Mouse (Mus musculus) testis, adult 2 months (tissue): Measurements from ENCODE around the gene Wwc1. TPM values are rescaled to one million over a fixed set of nuclear protein-coding genes. Genes with fewer than 3 reads are reported as not detected.

Experiments
- H3K27ac ChIP-seq: fragments of 200-500 bp; 2 replicates; pipeline ENCODE4 v1.5.1; 2012; ENCODE audit warnings: low read depth, low read length; ENCODE audit not compliant: control insufficient read depth, insufficient read depth
- H3K27me3 ChIP-seq: fragments of 200-500 bp; 2 replicates; pipeline ENCODE4 v1.6.1; 2012; ENCODE audit warnings: mild to moderate bottlenecking, low read length, moderate library complexity; ENCODE audit not compliant: control insufficient read depth, insufficient read depth
- H3K36me3 ChIP-seq: fragments of 200-500 bp; 2 replicates; pipeline ENCODE4 v1.6.1; 2012; ENCODE audit warnings: mild to moderate bottlenecking, low read length; ENCODE audit not compliant: control insufficient read depth, insufficient read depth
- H3K4me1 ChIP-seq: fragments of 200-500 bp; 2 replicates; pipeline ENCODE4 v1.6.1; 2012; ENCODE audit warnings: low read length; ENCODE audit not compliant: control insufficient read depth, insufficient read depth
- H3K4me3 ChIP-seq: fragments of 200-500 bp; 2 replicates; pipeline ENCODE4 v1.5.1; 2012; ENCODE audit warnings: low read depth, mild to moderate bottlenecking, low read length, moderate library complexity, mixed read lengths; ENCODE audit not compliant: control insufficient read depth
- CTCF ChIP-seq: fragments of 200-500 bp; IDR thresholded peaks from 2 replicates; pipeline ENCODE4 v1.5.1; 2012; ENCODE audit warnings: low read depth, mild to moderate bottlenecking, inconsistent platforms, low read length, moderate library complexity; ENCODE audit not compliant: control insufficient read depth, insufficient read depth, insufficient replicate concordance
- POLR2A ChIP-seq: fragments of 200-500 bp; IDR thresholded peaks from 2 replicates; pipeline ENCODE4 v1.6.1; 2012; ENCODE audit warnings: low read depth, mild to moderate bottlenecking, inconsistent platforms, low read length, moderate library complexity; ENCODE audit not compliant: control insufficient read depth
- polyA plus RNA-seq: library from polyadenylated mRNA; depleted of rRNA; stranded (reverse); fragments of >200 nt; gene quantifications from 2 replicates; pipeline ENCODE4 v1.2.3, GENCODE M21; 2012

The Wwc1 gene
- polyA plus RNA-seq, 1 experiment = 2.7 TPM

GRCm38 (mm10) chr11:35893454-35893853, 86.9 kb downstream of the Wwc1 start:
- H3K27me3 ChIP-seq = no peaks in the 10 kb centered on the region
- no peak overlapping the region for H3K4me3 ChIP-seq
- H3K4me1 ChIP-seq = no peaks in the 10 kb centered on the region; the same call in 1 of the 2 replicates
- no peaks in the 10 kb centered on the region for H3K36me3 ChIP-seq
- TF ChIP-seq CTCF = no peak
- no peak for TF ChIP-seq POLR2A
- H3K27ac ChIP-seq = peak overlapping the region; percentile 34; the same call in 1 of the 2 replicates

GRCm38 (mm10) chr11:35893018-35893421, 87.3 kb downstream of the Wwc1 start:
- no peaks in the 10 kb centered on the region for H3K27me3 ChIP-seq
- TF ChIP-seq CTCF (no peak), POLR2A (no peak)
- H3K36me3 ChIP-seq = no peaks in the 10 kb centered on the region
- H3K4me3 ChIP-seq = no peak overlapping the region
- peak overlapping the region; percentile 34 for H3K27ac ChIP-seq
- no peaks in the 10 kb centered on the region; the same call in 1 of the 2 replicates for H3K4me1 ChIP-seq

GRCm38 (mm10) chr11:35892293-35892692, 88.0 kb downstream of the Wwc1 start:
- Histone ChIP-seq H3K4me3 (no peak overlapping the region), H3K36me3 (no peaks in the 10 kb centered on the region), H3K4me1 (no peaks in the 10 kb centered on the region; the same call in 1 of the 2 replicates), H3K27me3 (no peaks in the 10 kb centered on the region), H3K27ac (no peak overlapping the region)
- TF ChIP-seq CTCF (no peak), POLR2A (no peak)

GRCm38 (mm10) chr11:35888790-35889189, 91.5 kb downstream of the Wwc1 start:
- TF ChIP-seq POLR2A = no peak
- no peak for TF ChIP-seq CTCF
- Histone ChIP-seq H3K27me3 (no peaks in the 10 kb centered on the region), H3K27ac (no peak overlapping the region), H3K4me3 (no peak overlapping the region), H3K36me3 (no peaks in the 10 kb centered on the region), H3K4me1 (no peaks in the 10 kb centered on the region; the same call in 1 of the 2 replicates)

GRCm38 (mm10) chr11:35882777-35883176, 97.5 kb downstream of the Wwc1 start:
- H3K27ac ChIP-seq = no peak overlapping the region
- no peaks in the 10 kb centered on the region for H3K27me3 ChIP-seq
- no peak for TF ChIP-seq CTCF
- TF ChIP-seq POLR2A = no peak
- no peaks in the 10 kb centered on the region for H3K36me3 ChIP-seq
- no peaks in the 10 kb centered on the region for H3K4me1 ChIP-seq
- H3K4me3 ChIP-seq = no peak overlapping the region

- H3K27ac ChIP-seq = no peak overlapping the region
These were observed 101.8 kb downstream of the Wwc1 start for GRCm38 (mm10) chr11:35878559-35878897.

GRCm38 (mm10) chr11:35877651-35878558, 102.4 kb downstream of the Wwc1 start:
- no peaks in the 10 kb centered on the region for H3K36me3 ChIP-seq
- no peaks in the 10 kb centered on the region for H3K27me3 ChIP-seq
- H3K4me3 ChIP-seq = no peak overlapping the region
- no peaks in the 10 kb centered on the region for H3K4me1 ChIP-seq
- no peak overlapping the region for H3K27ac ChIP-seq
- TF ChIP-seq POLR2A (no peak), CTCF (no peak)

More at GRCm38 (mm10) chr11:35878559-35878897, 101.8 kb downstream of the Wwc1 start:
- Histone ChIP-seq H3K4me3 (no peak overlapping the region), H3K36me3 (no peaks in the 10 kb centered on the region), H3K4me1 (no peaks in the 10 kb centered on the region), H3K27me3 (no peaks in the 10 kb centered on the region)
- TF ChIP-seq CTCF (no peak), POLR2A (no peak)
